Mouse (Mus musculus) heart, postnatal 0 days (tissue): ENCODE measurements around the gene AL732309.1. TPM values are rescaled to one million over a fixed set of nuclear protein-coding genes. Genes with fewer than 3 reads are reported as not detected.

ENCODE experiments used
- ATAC-seq: fragments of 200-750 bp; cut with Nextera tagmentation; 2 replicates; pipeline ENCODE4 v1.8.0; 2017; ENCODE audit warnings: low read depth, moderate number of reproducible peaks, moderate library complexity; ENCODE audit not compliant: insufficient read depth
- DNase-seq: peaks from one replicate; pipeline ENCODE4 v3.0.0-alpha.2; 2016; ENCODE audit warnings: low spot score
- H3K27ac ChIP-seq: fragments of 300-500 bp; sonication (generic); 2 replicates; pipeline ENCODE4 v1.5.1; 2014; ENCODE audit warnings: low read depth, mild to moderate bottlenecking
- H3K27me3 ChIP-seq: fragments of 300-500 bp; sonication (generic); 2 replicates; pipeline ENCODE4 v1.6.1; 2014; ENCODE audit warnings: low read length, mixed read lengths; ENCODE audit not compliant: control insufficient read depth, insufficient read depth
- H3K36me3 ChIP-seq: fragments of 300-500 bp; sonication (generic); replicated peaks from 2 replicates; pipeline ENCODE4 v1.6.1; 2014; ENCODE audit warnings: low read length, mixed read lengths; ENCODE audit not compliant: control insufficient read depth, insufficient read depth
- H3K4me1 ChIP-seq: fragments of 300-500 bp; sonication (generic); 2 replicates; pipeline ENCODE4 v1.6.1; 2014; ENCODE audit warnings: antibody characterized with exemption; ENCODE audit not compliant: control insufficient read depth, insufficient read depth
- H3K4me2 ChIP-seq: fragments of 300-500 bp; sonication (generic); 2 replicates; pipeline ENCODE4 v1.6.1; 2014; ENCODE audit warnings: low read depth, mild to moderate bottlenecking, low read length, moderate library complexity
- H3K4me3 ChIP-seq: fragments of 300-500 bp; sonication (generic); 2 replicates; pipeline ENCODE4 v1.5.1; 2014; ENCODE audit warnings: low read depth, low read length
- H3K9ac ChIP-seq: fragments of 300-500 bp; sonication (generic); replicated peaks from 2 replicates; pipeline ENCODE4 v1.6.1; 2014; ENCODE audit warnings: low read depth, low read length, mixed read lengths
- H3K9me3 ChIP-seq: fragments of 300-500 bp; sonication (generic); replicated peaks from 2 replicates; pipeline ENCODE4 v1.6.1; 2016; ENCODE audit warnings: low read length; ENCODE audit not compliant: control insufficient read depth
- CTCF ChIP-seq: IDR thresholded peaks from 2 replicates; pipeline ENCODE4 v1.5.1; 2016; ENCODE audit warnings: antibody characterized with exemption, control low read depth, low read depth
- EP300 ChIP-seq: IDR thresholded peaks from 2 replicates; pipeline ENCODE4 v1.6.1; 2016; ENCODE audit warnings: antibody characterized with exemption, low read depth
- WGBS: fragments of 180-500 bp; shearing (Covaris S2); extraction: QIAGEN DNeasy Blood & Tissue Kit; methylation state at CpG from one replicate; pipeline ENCODE4 v1.1.7; 2014; 5-methylcytosine and 5-hydroxymethylcytosine counted together
- polyA plus RNA-seq: library from polyadenylated mRNA; unstranded; fragments of >200 nt; fragmentation: Nextera tagmentation; extraction: Ambion mirVana; gene quantifications from 2 replicates; pipeline ENCODE4 v1.2.1, GENCODE M21; 2015
- total RNA-seq: library from RNA; depleted of rRNA; stranded (reverse); fragments of >200 nt; gene quantifications from 2 replicates; pipeline ENCODE4 v1.2.3, GENCODE M21; 2014; ENCODE audit warnings: low replicate concordance

The AL732309.1 gene
- total and polyA plus RNA-seq, 2 experiments from 2014 or later: 0.97 to 4.8 TPM

- H3K4me1 ChIP-seq: peaks cover 22% of the 10 kb centered on the region
- TF ChIP-seq EP300 (no peak), CTCF (no peak)
- H3K27me3 ChIP-seq: 0 out of 2 replicates have a peak, but pooled peaks cover 4% of the 10 kb centered on the region
- no peak overlapping the region for H3K9ac ChIP-seq
- 75% methylated on average over 8 of the region's 8 CpGs for WGBS
- no peak for DNase-seq
- no peaks in the 10 kb centered on the region for H3K9me3 ChIP-seq
- peak overlapping the region; percentile 61 for H3K4me2 ChIP-seq
- peak overlapping the region; percentile 95 for H3K27ac ChIP-seq
- no peak overlapping the region for H3K4me3 ChIP-seq
- peaks cover 11% of the 10 kb centered on the region for H3K36me3 ChIP-seq
- no peak for ATAC-seq
These were observed 20.8 kb downstream of the AL732309.1 start for GRCm38 (mm10) chr2:25225811-25226379.

- Histone ChIP-seq H3K36me3 (peaks cover 11% of the 10 kb centered on the region), H3K27me3 (no peaks in the 10 kb centered on the region), H3K9ac (peak overlapping the region; percentile 63), H3K27ac (peak overlapping the region; percentile 95), H3K9me3 (no peaks in the 10 kb centered on the region), H3K4me2 (peak overlapping the region; percentile 61), H3K4me1 (peaks cover 22% of the 10 kb centered on the region), H3K4me3 (peak overlapping the region; percentile 78)
- ATAC-seq (peak; percentile 90), DNase-seq (peak; percentile 100)
- WGBS: 2% methylated on average over 41 of the region's 41 CpGs
- no peak for TF ChIP-seq CTCF
- TF ChIP-seq EP300: peak; percentile 11; the same call in 1 of the 2 replicates
These were observed 21.6 kb downstream of the AL732309.1 start for GRCm38 (mm10) chr2:25224766-25225752.

DNA sequence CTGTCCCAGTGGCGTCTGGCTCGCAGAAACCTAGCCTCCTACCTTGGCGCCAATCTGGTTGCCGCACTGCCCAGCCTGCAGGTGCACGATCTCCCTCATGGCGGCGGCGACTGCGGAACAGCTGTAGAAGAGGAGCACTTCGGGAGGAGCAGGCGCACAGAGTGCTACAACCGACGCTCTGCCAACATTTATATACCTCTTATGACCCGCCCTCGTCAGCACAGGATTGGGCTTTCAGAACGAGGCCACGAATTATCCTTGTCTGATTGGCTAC is 22.2 kb downstream of the AL732309.1 start, which contains the start of gene Tubb4b:
Gene Tubb4b (minus strand): TSS at position 211 of the 274 bp plus-strand sequence.
- TF ChIP-seq EP300 (no peak), CTCF (peak; percentile 20; the same call in 1 of the 2 replicates)
- Histone ChIP-seq H3K9me3 (no peaks in the 10 kb centered on the region), H3K4me3 (peak within 1 kb of the TSS; percentile 78), H3K4me2 (peak within 1 kb of the TSS; percentile 86), H3K27me3 (no peaks in the 10 kb centered on the region), H3K9ac (peak within 1 kb of the TSS; percentile 83), H3K36me3 (peaks cover 11% of the 10 kb centered on the region), H3K27ac (peak within 1 kb of the TSS; percentile 96), H3K4me1 (peaks cover 22% of the 10 kb centered on the region)
- ATAC-seq (no peak), DNase-seq (no peak)
- WGBS: 0% methylated on average over 13 of the region's 17 CpGs

DNA sequence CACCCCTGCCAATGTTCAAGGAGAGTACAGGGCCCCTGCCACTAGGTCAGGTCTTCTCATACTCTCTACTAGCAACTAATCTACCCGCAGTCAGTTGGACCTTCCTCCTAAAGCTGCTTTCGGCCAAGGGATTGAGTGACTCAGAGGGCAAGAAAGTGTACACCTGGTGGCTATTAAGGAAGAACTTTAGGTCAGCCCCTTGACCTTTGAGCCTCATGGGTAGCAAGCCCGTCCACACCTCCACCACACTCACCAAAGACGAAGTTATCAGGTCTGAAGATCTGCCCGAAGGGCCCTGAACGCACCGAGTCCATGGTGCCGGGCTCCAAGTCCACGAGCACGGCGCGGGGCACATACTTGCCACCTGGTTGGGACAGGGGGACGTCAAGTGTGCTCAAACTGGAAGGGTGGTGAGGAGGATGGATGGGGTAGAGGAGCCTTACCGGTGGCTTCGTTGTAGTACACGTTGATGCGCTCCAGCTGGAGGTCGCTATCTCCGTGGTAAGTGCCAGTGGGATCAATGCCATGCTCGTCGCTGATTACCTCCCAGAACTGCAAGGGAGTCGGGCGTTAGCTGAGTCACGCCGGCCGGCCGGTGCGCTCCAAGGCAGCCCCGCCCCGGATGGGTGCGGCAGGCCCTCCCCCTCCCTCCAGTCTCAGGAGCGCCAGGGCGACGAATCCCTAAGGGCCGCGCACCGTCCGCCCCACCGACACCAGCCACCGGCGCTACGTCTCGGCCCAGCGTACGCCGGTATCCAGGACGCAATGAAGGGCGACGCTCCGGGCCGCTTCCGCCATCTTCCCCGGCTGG is 22.8 kb downstream of the AL732309.1 start:
- TF ChIP-seq EP300: peak; percentile 73
- no peak for TF ChIP-seq CTCF
- ATAC-seq: peak; percentile 52
- Histone ChIP-seq H3K27ac (peak overlapping the region; percentile 96), H3K27me3 (no peaks in the 10 kb centered on the region), H3K9me3 (no peaks in the 10 kb centered on the region), H3K9ac (peak overlapping the region; percentile 83), H3K4me3 (peak overlapping the region; percentile 78), H3K4me1 (peaks cover 21% of the 10 kb centered on the region), H3K36me3 (peaks cover 11% of the 10 kb centered on the region), H3K4me2 (peak overlapping the region; percentile 86)
- DNase-seq: peak; percentile 79
- WGBS: under 1% methylated on average over 53 of the region's 53 CpGs

GRCm38 (mm10) chr2:25221331-25221772 is 25.3 kb downstream of the AL732309.1 start:
- ATAC-seq (no peak), DNase-seq (no peak)
- Histone ChIP-seq H3K4me3 (no peak overlapping the region), H3K4me2 (no peak overlapping the region), H3K4me1 (peaks cover 13% of the 10 kb centered on the region), H3K27me3 (no peaks in the 10 kb centered on the region), H3K9ac (no peak overlapping the region), H3K36me3 (peaks cover 11% of the 10 kb centered on the region), H3K9me3 (no peaks in the 10 kb centered on the region), H3K27ac (no peak overlapping the region)
- WGBS: 65% methylated on average over 5 of the region's 5 CpGs
- no peak for TF ChIP-seq CTCF
- no peak for TF ChIP-seq EP300
